Mouse (Mus musculus): ENCODE data around the gene Chrnd. TPM values are rescaled to one million over a fixed set of nuclear protein-coding genes. Genes with fewer than 3 reads are reported as not detected.
A peak's percentile ranks its signal among the peaks of the same experiment; 100 is the strongest.

Gene Chrnd
- not detected for total RNA-seq (2021)
- long read RNA-seq, experiment 1: 0 reads
- long read RNA-seq, experiment 2: 0 reads

- DNase-seq (ENCODE audit: low spot score in 2 of 2): no peak
These were observed at the start of gene Chrnd for GRCm38 (mm10) chr1:87190429-87190828. TSS of gene Chrnd (plus strand) at chr1:87190607.

GRCm38 (mm10) chr1:87141550-87141949 lies 48.9 kb upstream of the Chrnd start:
- no peak for DNase-seq (ENCODE audit: low spot score in 2 of 2)

- DNase-seq (ENCODE audit: low spot score in 2 of 2): peak; percentile 19 to 34
These were observed 48.0 kb upstream of the Chrnd start for GRCm38 (mm10) chr1:87142456-87142855.

GRCm38 (mm10) chr1:87143141-87143540 lies 47.3 kb upstream of the Chrnd start:
- DNase-seq (ENCODE audit: low spot score in 2 of 2): no peak

- DNase-seq (ENCODE audit: low spot score in 2 of 2): no peak
These were observed 41.0 kb upstream of the Chrnd start for GRCm38 (mm10) chr1:87149422-87149821.

- DNase-seq (ENCODE audit: low spot score in 2 of 2): no peak
These were observed 39.1 kb upstream of the Chrnd start for GRCm38 (mm10) chr1:87151286-87151685.

- no peak for DNase-seq (ENCODE audit: low spot score in 2 of 2)
These were observed 36.5 kb upstream of the Chrnd start for GRCm38 (mm10) chr1:87153776-87154500.

GRCm38 (mm10) chr1:87154501-87155120 lies 35.8 kb upstream of the Chrnd start:
- DNase-seq (ENCODE audit: low spot score in 2 of 2): no peak

GRCm38 (mm10) chr1:87155531-87156198 lies 34.7 kb upstream of the Chrnd start:
- DNase-seq (ENCODE audit: low spot score in 2 of 2): no peak

GRCm38 (mm10) chr1:87156199-87156587 lies 34.2 kb upstream of the Chrnd start, which contains the start of gene Ecel1:
TSS of gene Ecel1 (minus strand) at chr1:87156521.
- DNase-seq (ENCODE audit: low spot score in 2 of 2): no peak

- no peak for DNase-seq (ENCODE audit: low spot score in 2 of 2)
These were observed 31.0 kb upstream of the Chrnd start for GRCm38 (mm10) chr1:87159396-87159795.

- DNase-seq (ENCODE audit: low spot score in 2 of 2): no peak
These were observed 26.1 kb upstream of the Chrnd start for GRCm38 (mm10) chr1:87164164-87164795.

GRCm38 (mm10) chr1:87164796-87165184 lies 25.6 kb upstream of the Chrnd start:
- DNase-seq (ENCODE audit: low spot score in 2 of 2): no peak

GRCm38 (mm10) chr1:87170458-87170857 lies 19.9 kb upstream of the Chrnd start:
- no peak for DNase-seq (ENCODE audit: low spot score in 2 of 2)

- no peak for DNase-seq (ENCODE audit: low spot score in 2 of 2)
These were observed 19.1 kb upstream of the Chrnd start for GRCm38 (mm10) chr1:87171312-87171711.

GRCm38 (mm10) chr1:87172316-87172715 lies 18.1 kb upstream of the Chrnd start:
- DNase-seq (ENCODE audit: low spot score in 2 of 2): no peak

- DNase-seq (ENCODE audit: low spot score in 2 of 2): peak; percentile 60 to 68
These were observed 16.1 kb upstream of the Chrnd start for GRCm38 (mm10) chr1:87174006-87174955.

- peak; percentile 70 to 72 for DNase-seq (ENCODE audit: low spot score in 2 of 2)
These were observed 14.5 kb upstream of the Chrnd start for GRCm38 (mm10) chr1:87175852-87176292.

- no peak for DNase-seq (ENCODE audit: low spot score in 2 of 2)
These were observed 9.5 kb upstream of the Chrnd start for GRCm38 (mm10) chr1:87180896-87181295.

- DNase-seq (ENCODE audit: low spot score in 2 of 2): no peak
These were observed 7.4 kb upstream of the Chrnd start, which contains the start of gene Prss56 for GRCm38 (mm10) chr1:87183013-87183412. TSS of gene Prss56 (plus strand) at chr1:87183313.

Measured in layer of hippocampus, postnatal 14 days (tissue).